Comparison of ENCODE assay signal across 17 mouse cellular contexts in the genomic region with DNA sequence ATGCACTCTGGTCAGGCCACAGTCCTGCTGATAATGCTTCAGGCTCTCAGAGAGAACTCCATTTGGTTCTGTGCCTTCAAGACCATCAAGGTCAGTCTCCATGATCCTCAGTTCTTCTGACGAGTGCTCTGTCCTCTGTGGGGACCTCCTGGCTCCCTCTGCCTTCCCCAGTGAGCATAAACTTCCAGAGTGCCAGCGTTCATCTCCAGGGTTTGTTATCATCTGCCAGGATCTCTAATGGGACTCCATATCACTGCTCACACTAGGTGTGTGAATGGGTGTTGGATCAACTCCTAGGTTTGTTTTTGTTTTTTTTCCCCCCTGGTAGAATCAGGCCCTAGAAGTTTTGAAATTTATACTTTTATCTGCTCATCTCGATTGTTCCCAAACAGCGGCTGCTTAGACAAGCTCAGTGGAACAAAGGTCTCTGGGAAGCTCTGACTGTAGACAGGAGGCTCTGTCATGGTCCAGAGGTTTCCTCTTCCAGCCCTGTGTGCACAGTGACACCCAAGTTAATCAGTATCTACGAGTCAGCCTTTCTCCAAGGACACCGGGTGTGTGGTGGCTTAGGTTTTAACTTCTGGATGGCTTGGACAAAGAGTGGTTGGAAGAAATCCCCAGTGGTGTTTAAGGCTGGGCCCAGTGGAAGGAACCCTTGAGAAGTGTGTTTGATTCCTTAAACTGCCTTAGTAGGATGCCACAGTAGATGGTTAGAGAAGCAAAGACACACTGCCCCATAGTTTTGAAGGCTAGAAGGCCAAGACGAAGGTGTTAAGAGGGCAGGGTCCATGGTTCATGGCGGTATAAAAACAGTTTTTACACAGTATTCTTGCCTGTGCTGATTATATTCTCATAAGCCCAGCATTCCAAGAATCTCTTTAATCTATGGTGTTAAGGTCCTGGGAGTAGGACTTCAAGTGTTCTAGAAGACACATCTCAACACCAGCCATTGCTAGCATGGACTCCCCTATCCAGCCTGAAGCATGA. TPM values are rescaled to one million over a fixed set of nuclear protein-coding genes. Genes with fewer than 3 reads are reported as not detected.
DNase-seq lines count a peak whose midpoint lies in the region; ATAC-seq lines count a peak whose summit lies in the region.
"Had no signal": no experiment of that assay in that cellular context is flagged by ENCODE, and none has a peak within 500 bp of the region (broad histone marks: within the 10 kb centered on the region; RNA-seq: fewer than 3 reads in every experiment).

No protein-coding gene starts in this region.

- H3K9ac ChIP-seq in intestine, embryonic 16.5 days (ENCODE audit: low read depth, low read length): no peak overlapping the region
- H3K9ac ChIP-seq in kidney, embryonic 14.5 days (ENCODE audit: low read depth, low read length): no peak overlapping the region
- no peak overlapping the region for H3K9ac ChIP-seq in stomach, embryonic 15.5 days
- H3K9ac ChIP-seq: midbrain, embryonic 13.5 days had no signal

- H3K4me1 ChIP-seq in intestine, embryonic 16.5 days (ENCODE audit: control insufficient read depth, insufficient read depth, low read length): peaks cover 8% of the 10 kb centered on the region; the same call in 1 of the 2 replicates
- H3K4me1 ChIP-seq in kidney, embryonic 14.5 days (ENCODE audit: control insufficient read depth, insufficient read depth, low read length): peaks cover 38% of the 10 kb centered on the region
- H3K4me1 ChIP-seq in stomach, embryonic 15.5 days: no peaks in the 10 kb centered on the region; the same call in 1 of the 2 replicates

- H3K36me3 ChIP-seq in intestine, embryonic 16.5 days (ENCODE audit: control insufficient read depth, insufficient read depth, low read length): no peaks in the 10 kb centered on the region; the same call in 1 of the 2 replicates
- no peaks in the 10 kb centered on the region for H3K36me3 ChIP-seq in kidney, embryonic 14.5 days (ENCODE audit: control insufficient read depth, insufficient read depth, low read length)
- H3K36me3 ChIP-seq in stomach, embryonic 15.5 days: 0 out of 2 replicates have a peak, but pooled peaks cover 7% of the 10 kb centered on the region

- H3K9me3 ChIP-seq in intestine, embryonic 16.5 days (ENCODE audit: control insufficient read depth, low read length): 0 out of 2 replicates have a peak, but pooled peaks cover 5% of the 10 kb centered on the region
- H3K9me3 ChIP-seq in kidney, embryonic 14.5 days (ENCODE audit: control insufficient read depth, low read length): peaks cover 4% of the 10 kb centered on the region; the same call in 1 of the 2 replicates
- H3K9me3 ChIP-seq in stomach, embryonic 15.5 days: no peaks in the 10 kb centered on the region
- H3K9me3 ChIP-seq: midbrain, embryonic 13.5 days had no signal

- DNase-seq in large intestine, adult 2 months (ENCODE audit: low read depth, low spot score): peak; percentile 88
- DNase-seq in urinary bladder, postnatal 36 days (ENCODE audit: low spot score in 2 of 2): no peak
- no peak for DNase-seq in cerebellum, adult 9-10 months
- DNase-seq in urinary bladder, adult 2 months (ENCODE audit: low spot score): no peak
- DNase-seq: cerebellum, adult 18-20 months; heart, postnatal 10 days; layer of hippocampus, adult 9-11 months; lung, adult 2 months; spleen, adult 18-20 months; thymus, postnatal 4 days had no signal

- H3K27me3 ChIP-seq in intestine, embryonic 16.5 days (replicated peaks; ENCODE audit: control insufficient read depth, insufficient read depth, low read length): no peaks in the 10 kb centered on the region
- no peaks in the 10 kb centered on the region for H3K27me3 ChIP-seq in kidney, embryonic 14.5 days (ENCODE audit: control insufficient read depth, insufficient read depth, low read length)
- no peaks in the 10 kb centered on the region for H3K27me3 ChIP-seq in stomach, embryonic 15.5 days (replicated peaks)
- H3K27me3 ChIP-seq: midbrain, embryonic 13.5 days had no signal

- no peak overlapping the region for H3K4me2 ChIP-seq in intestine, embryonic 16.5 days (ENCODE audit: low read depth, low read length)
- H3K4me2 ChIP-seq in kidney, embryonic 14.5 days (replicated peaks; ENCODE audit: low read depth, low read length): peak overlapping the region; percentile 13; the same call in 1 of the 2 replicates
- H3K4me2 ChIP-seq in stomach, embryonic 15.5 days: no peak overlapping the region
- H3K4me2 ChIP-seq: midbrain, embryonic 13.5 days had no signal

- H3K4me3 ChIP-seq in intestine, embryonic 16.5 days (ENCODE audit: low read length): no peak overlapping the region
- no peak overlapping the region for H3K4me3 ChIP-seq in kidney, embryonic 14.5 days (ENCODE audit: low read length)
- no peak overlapping the region for H3K4me3 ChIP-seq in stomach, embryonic 15.5 days (replicated peaks)
- H3K4me3 ChIP-seq: midbrain, embryonic 13.5 days; myocyte had no signal

- ATAC-seq in intestine, embryonic 16.5 days: peak; percentile 98
- peak; percentile 79 for ATAC-seq in kidney, embryonic 14.5 days (ENCODE audit: low FRiP score, low TSS enrichment)
- ATAC-seq in stomach, embryonic 15.5 days (ENCODE audit: insufficient read depth, low FRiP score, low read depth): peak; percentile 83; the same call in 1 of the 2 replicates
- ATAC-seq: hindbrain, embryonic 16.5 days; midbrain, embryonic 13.5 days had no signal

- H3K27ac ChIP-seq in intestine, embryonic 16.5 days (ENCODE audit: low read length): peak overlapping the region; percentile 88
- H3K27ac ChIP-seq in kidney, embryonic 14.5 days (ENCODE audit: low read depth, low read length): peak overlapping the region; percentile 68; the same call in 1 of the 2 replicates
- 0 out of 2 replicates have a peak overlapping the region, but pooled peaks have one; percentile 33 for H3K27ac ChIP-seq in stomach, embryonic 15.5 days
- H3K27ac ChIP-seq: macrophage; midbrain, embryonic 13.5 days had no signal

- 65% methylated on average over 8 of the region's 8 CpGs for WGBS in intestine, embryonic 16.5 days
- WGBS in kidney, embryonic 14.5 days: 64% methylated on average over 8 of the region's 8 CpGs
- 39% methylated on average over 8 of the region's 8 CpGs for WGBS in large intestine, adult 2 months
- 73% methylated on average over 8 of the region's 8 CpGs for WGBS in stomach, embryonic 15.5 days

RNA-seq across cellular contexts. Expression of gene Hunk, which starts 26.6 kb away (rescaled TPM):
- polyA plus RNA-seq in intestine, embryonic 16.5 days (2015; fragmentation: Nextera tagmentation; extraction: Ambion mirVana): 4.2 and 5.1 TPM in 2 replicates
- polyA plus RNA-seq in kidney, embryonic 14.5 days (2014; fragmentation: Nextera tagmentation; extraction: Ambion mirVana): 10.3 and 16.6 TPM in 2 replicates
- polyA plus RNA-seq in large intestine, adult 2 months (2012; rRNA removed): 2.1 and 2.5 TPM in 2 replicates
- polyA plus RNA-seq in stomach, embryonic 15.5 days (2015; fragmentation: Nextera tagmentation; extraction: Ambion mirVana): 6.7 and 7.1 TPM in 2 replicates
- 3.2 and 4.0 TPM in 2 replicates for polyA plus RNA-seq in urinary bladder, adult 2 months (2012; rRNA removed)
- polyA plus RNA-seq: macrophage had no signal

Comparison
In these comparisons a context has a peak if more than half of its experiments do, and no peak if none do; other contexts are left out.
1. H3K27ac ChIP-seq: peak in every context shown above with its lines; median percentile 88 in intestine, embryonic 16.5 days; 68 in kidney, embryonic 14.5 days; 33 in stomach, embryonic 15.5 days.